Mouse (Mus musculus): ENCODE measurements around the gene Asl. TPM values are rescaled to one million over a fixed set of nuclear protein-coding genes. Genes with fewer than 3 reads are reported as not detected.

The Asl gene
- total and polyA plus RNA-seq, 3 experiments: 15.8 to 26.7 TPM; not detected in 1

DNA sequence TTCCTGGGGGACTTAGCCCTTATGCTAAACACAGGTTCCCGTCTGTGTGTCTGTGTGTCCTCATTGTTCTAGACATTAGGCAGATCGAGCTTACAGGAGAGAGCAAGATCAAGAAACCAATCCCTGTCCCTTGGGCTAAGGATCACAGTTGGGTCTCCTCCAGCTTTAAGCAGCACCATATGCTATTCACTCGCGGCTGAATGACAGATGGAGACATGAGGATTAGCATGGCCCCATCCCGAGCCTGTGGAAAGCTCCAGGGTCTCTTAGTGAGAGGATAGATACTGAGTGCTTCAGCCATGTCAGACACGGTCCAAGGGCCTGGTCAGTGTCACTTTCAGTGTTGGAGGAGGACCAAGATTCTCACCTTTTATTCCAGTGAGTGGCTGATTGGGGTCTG lies 21.4 kb upstream of the Asl start:
- H3K36me3 ChIP-seq (ENCODE audit: control insufficient read depth in 1 of 2, insufficient read depth in 2 of 2, low read length in 2 of 2): peaks cover 0 to 21% of the 10 kb centered on the region in 2 experiments; a peak in 2 of 4 replicates
- no peaks in the 10 kb centered on the region for H3K27me3 ChIP-seq (ENCODE audit: control insufficient read depth in 1 of 2, insufficient read depth in 2 of 2, low read length in 2 of 2)
- DNase-seq (ENCODE audit: low read depth, low spot score): no peak
- H3K79me2 ChIP-seq (ENCODE audit: control insufficient read depth, insufficient read depth, low read length, poor library complexity): no peaks in the 10 kb centered on the region
- TF ChIP-seq MAX (IDR thresholded peaks at IDR 0.05; ENCODE audit: low read length) (no peak), ELF1 (IDR thresholded peaks at IDR 0.05; ENCODE audit: low read depth, low read length) (no peak), HCFC1 (IDR thresholded peaks at IDR 0.05; ENCODE audit: low read depth, low read length) (no peak), JUND (IDR thresholded peaks at IDR 0.05; ENCODE audit: low read depth, low read length) (no peak), MXI1 (IDR thresholded peaks at IDR 0.05; ENCODE audit: low read depth, low read length) (no peak), GABPA (IDR thresholded peaks at IDR 0.05; ENCODE audit: low read depth, low read length) (no peak), UBTF (IDR thresholded peaks at IDR 0.05; ENCODE audit: borderline replicate concordance, insufficient read depth, low read depth, low read length) (no peak), USF2 (IDR thresholded peaks at IDR 0.05; ENCODE audit: borderline replicate concordance in 1 of 2, insufficient read depth in 1 of 2, low read depth in 1 of 2, low read length in 2 of 2) (no peak), ZKSCAN1 (IDR thresholded peaks at IDR 0.05; ENCODE audit: low read depth, low read length) (no peak), SMC3 (IDR thresholded peaks at IDR 0.05; ENCODE audit: low read depth, low read length) (no peak)
- H3K27ac ChIP-seq (ENCODE audit: control insufficient read depth, low read depth, low read length): no peak overlapping the region
- H3K4me3 ChIP-seq (ENCODE audit: control insufficient read depth in 1 of 2, insufficient read depth in 1 of 2, low read depth in 2 of 2, low read length in 2 of 2): no peak overlapping the region
- H3K4me1 ChIP-seq (ENCODE audit: control insufficient read depth in 1 of 2, insufficient read depth in 2 of 2, low read length in 2 of 2): no peaks in the 10 kb centered on the region
- H3K9ac ChIP-seq (ENCODE audit: control insufficient read depth, low read depth, low read length, poor library complexity, severe bottlenecking): no peak overlapping the region
- H3K9me3 ChIP-seq (replicated peaks; ENCODE audit: insufficient read depth, low read length): no peaks in the 10 kb centered on the region

DNA sequence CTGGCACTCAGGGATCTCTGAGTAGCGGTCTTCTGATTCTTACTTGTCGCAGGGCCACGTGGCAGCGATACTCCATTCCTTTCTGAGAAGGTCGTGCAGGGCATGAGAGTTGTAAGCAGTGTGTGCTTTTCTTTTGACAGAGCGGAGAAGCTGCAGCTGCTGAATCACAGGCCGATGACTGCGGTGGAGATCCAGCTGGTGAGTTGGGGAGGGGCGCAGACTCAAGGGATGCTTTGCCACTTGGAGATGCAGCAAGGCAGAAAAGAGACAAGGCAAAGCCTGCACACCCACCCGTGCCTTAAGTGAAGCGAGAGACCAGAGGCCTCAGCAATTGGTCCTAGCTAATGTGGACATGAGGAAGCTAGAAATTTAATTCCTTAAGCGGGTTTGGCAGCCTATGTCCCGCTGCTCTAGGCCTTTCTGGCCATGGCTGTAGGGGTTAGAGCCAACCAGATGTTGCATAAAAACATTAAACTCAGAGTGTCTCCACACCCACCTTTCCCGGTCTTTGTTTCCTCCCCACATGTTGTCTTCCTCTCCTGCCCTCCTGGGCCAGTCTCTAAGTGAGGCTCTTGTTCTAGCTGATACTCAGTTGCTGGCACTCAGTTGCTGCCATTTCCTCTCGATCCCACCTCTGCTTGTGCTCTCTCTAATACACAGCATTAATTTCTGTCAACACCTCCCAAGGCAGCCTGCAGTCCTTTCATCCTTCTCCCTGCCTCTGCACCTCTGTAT lies 19.9 kb upstream of the Asl start:
- Histone ChIP-seq H3K4me1 (ENCODE audit: control insufficient read depth in 1 of 2, insufficient read depth in 2 of 2, low read length in 2 of 2) (no peaks in the 10 kb centered on the region), H3K79me2 (ENCODE audit: control insufficient read depth, insufficient read depth, low read length, poor library complexity) (no peaks in the 10 kb centered on the region), H3K36me3 (ENCODE audit: control insufficient read depth in 1 of 2, insufficient read depth in 2 of 2, low read length in 2 of 2) (peaks cover 0 to 21% of the 10 kb centered on the region in 2 experiments; a peak in 2 of 4 replicates), H3K4me3 (ENCODE audit: control insufficient read depth in 1 of 2, insufficient read depth in 1 of 2, low read depth in 2 of 2, low read length in 2 of 2) (no peak overlapping the region), H3K27ac (ENCODE audit: control insufficient read depth, low read depth, low read length) (no peak overlapping the region), H3K9me3 (replicated peaks; ENCODE audit: insufficient read depth, low read length) (no peaks in the 10 kb centered on the region), H3K27me3 (ENCODE audit: control insufficient read depth in 1 of 2, insufficient read depth in 2 of 2, low read length in 2 of 2) (no peaks in the 10 kb centered on the region), H3K9ac (ENCODE audit: control insufficient read depth, low read depth, low read length, poor library complexity, severe bottlenecking) (no peak overlapping the region)
- no peak for TF ChIP-seq RAD21 (IDR thresholded peaks at IDR 0.05; ENCODE audit: low read depth, low read length)
- TF ChIP-seq USF1 (IDR thresholded peaks at IDR 0.05; ENCODE audit: low read depth, low read length): no peak
- TF ChIP-seq POLR2AphosphoS5 (IDR thresholded peaks at IDR 0.05; ENCODE audit: borderline replicate concordance, low read depth, low read length): no peak
- TF ChIP-seq RCOR1 (IDR thresholded peaks at IDR 0.05; ENCODE audit: low read depth, low read length): no peak
- no peak for TF ChIP-seq MAX (IDR thresholded peaks at IDR 0.05; ENCODE audit: low read length)
- no peak for DNase-seq (ENCODE audit: low read depth, low spot score)
